Mouse (Mus musculus): ENCODE results near the gene Tacc3. TPM values are rescaled to one million over a fixed set of nuclear protein-coding genes. Genes with fewer than 3 reads are reported as not detected.

The Tacc3 gene
- polyA plus RNA-seq, 1 experiment from 2014 or later = 332 TPM

GRCm38 (mm10) chr5:33701832-33702231 is 43.9 kb downstream of the Tacc3 start:
- Histone ChIP-seq H3K4me1 (replicated peaks; ENCODE audit: control insufficient read depth, insufficient read depth, low read length) (peaks cover 56% of the 10 kb centered on the region), H3K4me2 (ENCODE audit: low read depth, low read length, severe bottlenecking) (no peak overlapping the region), H3K9ac (ENCODE audit: low read length) (no peak overlapping the region), H3K4me3 (ENCODE audit: low read depth, low read length) (no peak overlapping the region), H3K27ac (ENCODE audit: low read depth, low read length) (no peak overlapping the region), H3K9me3 (ENCODE audit: control insufficient read depth, low read length) (no peaks in the 10 kb centered on the region), H3K36me3 (ENCODE audit: control insufficient read depth, insufficient read depth, low read length) (no peaks in the 10 kb centered on the region), H3K27me3 (ENCODE audit: control insufficient read depth, insufficient read depth, low read length) (peaks cover 36% of the 10 kb centered on the region)
- WGBS = 82% methylated on average over 11 of the region's 11 CpGs
- DNase-seq (ENCODE audit: low spot score) (no peak), ATAC-seq (replicated peaks; ENCODE audit: low FRiP score) (no peak)

GRCm38 (mm10) chr5:33703999-33704398 is 46.1 kb downstream of the Tacc3 start:
- ATAC-seq (replicated peaks; ENCODE audit: low FRiP score) (peak; percentile 21; the same call in 1 of the 2 replicates), DNase-seq (ENCODE audit: low spot score) (no peak)
- H3K9ac ChIP-seq (ENCODE audit: low read length) = peak overlapping the region; percentile 3; the same call in 1 of the 2 replicates

GRCm38 (mm10) chr5:33704945-33705611 is 47.1 kb downstream of the Tacc3 start:
- peak; percentile 84 for ATAC-seq (replicated peaks; ENCODE audit: low FRiP score)
- DNase-seq (ENCODE audit: low spot score) = peak; percentile 87
- Histone ChIP-seq H3K9ac (ENCODE audit: low read length) (peak overlapping the region; percentile 29), H3K4me1 (replicated peaks; ENCODE audit: control insufficient read depth, insufficient read depth, low read length) (peaks cover 32% of the 10 kb centered on the region), H3K9me3 (ENCODE audit: control insufficient read depth, low read length) (no peaks in the 10 kb centered on the region), H3K27me3 (ENCODE audit: control insufficient read depth, insufficient read depth, low read length) (peaks cover 14% of the 10 kb centered on the region), H3K4me2 (ENCODE audit: low read depth, low read length, severe bottlenecking) (peak overlapping the region; percentile 24), H3K36me3 (ENCODE audit: control insufficient read depth, insufficient read depth, low read length) (no peaks in the 10 kb centered on the region), H3K4me3 (ENCODE audit: low read depth, low read length) (no peak overlapping the region), H3K27ac (ENCODE audit: low read depth, low read length) (peak overlapping the region; percentile 47)
- 8% methylated on average over 11 of the region's 11 CpGs for WGBS

More at GRCm38 (mm10) chr5:33703999-33704398, 46.1 kb downstream of the Tacc3 start:
- no peak overlapping the region for H3K4me2 ChIP-seq (ENCODE audit: low read depth, low read length, severe bottlenecking)
- H3K27me3 ChIP-seq (ENCODE audit: control insufficient read depth, insufficient read depth, low read length) = peaks cover 24% of the 10 kb centered on the region
- peaks cover 37% of the 10 kb centered on the region for H3K4me1 ChIP-seq (replicated peaks; ENCODE audit: control insufficient read depth, insufficient read depth, low read length)
- 18% methylated on average over 8 of the region's 8 CpGs for WGBS
- H3K27ac ChIP-seq (ENCODE audit: low read depth, low read length) = peak overlapping the region; percentile 47
- H3K4me3 ChIP-seq (ENCODE audit: low read depth, low read length) = no peak overlapping the region
- H3K9me3 ChIP-seq (ENCODE audit: control insufficient read depth, low read length) = no peaks in the 10 kb centered on the region
- H3K36me3 ChIP-seq (ENCODE audit: control insufficient read depth, insufficient read depth, low read length) = no peaks in the 10 kb centered on the region

GRCm38 (mm10) chr5:33705612-33706349 is 47.9 kb downstream of the Tacc3 start:
- H3K4me1 ChIP-seq (replicated peaks; ENCODE audit: control insufficient read depth, insufficient read depth, low read length) = peaks cover 30% of the 10 kb centered on the region
- DNase-seq (ENCODE audit: low spot score) (no peak), ATAC-seq (replicated peaks; ENCODE audit: low FRiP score) (peak; percentile 36)
- peaks cover 14% of the 10 kb centered on the region for H3K27me3 ChIP-seq (ENCODE audit: control insufficient read depth, insufficient read depth, low read length)
- H3K9ac ChIP-seq (ENCODE audit: low read length) = peak overlapping the region; percentile 29
- no peaks in the 10 kb centered on the region for H3K9me3 ChIP-seq (ENCODE audit: control insufficient read depth, low read length)
- H3K4me3 ChIP-seq (ENCODE audit: low read depth, low read length) = no peak overlapping the region
- WGBS = 11% methylated on average over 9 of the region's 9 CpGs
- peak overlapping the region; percentile 47 for H3K27ac ChIP-seq (ENCODE audit: low read depth, low read length)
- H3K4me2 ChIP-seq (ENCODE audit: low read depth, low read length, severe bottlenecking) = peak overlapping the region; percentile 24; the same call in 1 of the 2 replicates
- no peaks in the 10 kb centered on the region for H3K36me3 ChIP-seq (ENCODE audit: control insufficient read depth, insufficient read depth, low read length)

GRCm38 (mm10) chr5:33706350-33706629 is 48.4 kb downstream of the Tacc3 start:
- peaks cover 30% of the 10 kb centered on the region for H3K4me1 ChIP-seq (replicated peaks; ENCODE audit: control insufficient read depth, insufficient read depth, low read length)
- peak overlapping the region; percentile 47 for H3K27ac ChIP-seq (ENCODE audit: low read depth, low read length)
- no peaks in the 10 kb centered on the region for H3K36me3 ChIP-seq (ENCODE audit: control insufficient read depth, insufficient read depth, low read length)
- no peak overlapping the region for H3K4me2 ChIP-seq (ENCODE audit: low read depth, low read length, severe bottlenecking)
- no peak overlapping the region; the same call in 1 of the 2 replicates for H3K9ac ChIP-seq (ENCODE audit: low read length)
- no peak for DNase-seq (ENCODE audit: low spot score)
- no peaks in the 10 kb centered on the region for H3K9me3 ChIP-seq (ENCODE audit: control insufficient read depth, low read length)
- 88% methylated on average over 1 of the region's 1 CpGs for WGBS
- H3K27me3 ChIP-seq (ENCODE audit: control insufficient read depth, insufficient read depth, low read length) = peaks cover 12% of the 10 kb centered on the region
- ATAC-seq (replicated peaks; ENCODE audit: low FRiP score) = no peak
- H3K4me3 ChIP-seq (ENCODE audit: low read depth, low read length) = no peak overlapping the region

- DNase-seq (ENCODE audit: low spot score) = no peak
- Histone ChIP-seq H3K4me3 (ENCODE audit: low read depth, low read length) (no peak overlapping the region), H3K4me2 (ENCODE audit: low read depth, low read length, severe bottlenecking) (no peak overlapping the region), H3K9me3 (ENCODE audit: control insufficient read depth, low read length) (no peaks in the 10 kb centered on the region), H3K4me1 (replicated peaks; ENCODE audit: control insufficient read depth, insufficient read depth, low read length) (peaks cover 30% of the 10 kb centered on the region), H3K27me3 (ENCODE audit: control insufficient read depth, insufficient read depth, low read length) (peaks cover 4% of the 10 kb centered on the region), H3K9ac (ENCODE audit: low read length) (no peak overlapping the region), H3K36me3 (ENCODE audit: control insufficient read depth, insufficient read depth, low read length) (no peaks in the 10 kb centered on the region), H3K27ac (ENCODE audit: low read depth, low read length) (no peak overlapping the region)
- WGBS = 82% methylated on average over 4 of the region's 4 CpGs
- no peak for ATAC-seq (replicated peaks; ENCODE audit: low FRiP score)
Observed at GRCm38 (mm10) chr5:33707163-33707562, 49.2 kb downstream of the Tacc3 start.

- Histone ChIP-seq H3K9me3 (ENCODE audit: control insufficient read depth, low read length) (no peaks in the 10 kb centered on the region), H3K9ac (ENCODE audit: low read length) (no peak overlapping the region), H3K4me2 (ENCODE audit: low read depth, low read length, severe bottlenecking) (no peak overlapping the region), H3K36me3 (ENCODE audit: control insufficient read depth, insufficient read depth, low read length) (no peaks in the 10 kb centered on the region), H3K4me1 (replicated peaks; ENCODE audit: control insufficient read depth, insufficient read depth, low read length) (peaks cover 27% of the 10 kb centered on the region), H3K4me3 (ENCODE audit: low read depth, low read length) (no peak overlapping the region), H3K27ac (ENCODE audit: low read depth, low read length) (no peak overlapping the region), H3K27me3 (ENCODE audit: control insufficient read depth, insufficient read depth, low read length) (0 out of 2 replicates have a peak, but pooled peaks cover 2% of the 10 kb centered on the region)
- 29% methylated on average over 2 of the region's 2 CpGs for WGBS
- ATAC-seq (replicated peaks; ENCODE audit: low FRiP score) (no peak), DNase-seq (ENCODE audit: low spot score) (no peak)
Observed at GRCm38 (mm10) chr5:33709037-33709436, 51.1 kb downstream of the Tacc3 start.

- H3K4me3 ChIP-seq (ENCODE audit: low read depth, low read length) = no peak overlapping the region
- H3K4me1 ChIP-seq (replicated peaks; ENCODE audit: control insufficient read depth, insufficient read depth, low read length) = 0 out of 2 replicates have a peak, but pooled peaks cover 3% of the 10 kb centered on the region
- H3K27ac ChIP-seq (ENCODE audit: low read depth, low read length) = no peak overlapping the region
- 86% methylated on average over 2 of the region's 2 CpGs for WGBS
- no peak for ATAC-seq (replicated peaks; ENCODE audit: low FRiP score)
- H3K9ac ChIP-seq (ENCODE audit: low read length) = no peak overlapping the region
- no peak for DNase-seq (ENCODE audit: low spot score)
- H3K36me3 ChIP-seq (ENCODE audit: control insufficient read depth, insufficient read depth, low read length) = no peaks in the 10 kb centered on the region
- H3K4me2 ChIP-seq (ENCODE audit: low read depth, low read length, severe bottlenecking) = no peak overlapping the region
- H3K27me3 ChIP-seq (ENCODE audit: control insufficient read depth, insufficient read depth, low read length) = no peaks in the 10 kb centered on the region
- no peaks in the 10 kb centered on the region for H3K9me3 ChIP-seq (ENCODE audit: control insufficient read depth, low read length)
Observed at GRCm38 (mm10) chr5:33712550-33712949, 54.6 kb downstream of the Tacc3 start.

All from forebrain, embryonic 11.5 days (tissue).